Comparison of ENCODE assay signal across 8 mouse cellular contexts in the genomic region with DNA sequence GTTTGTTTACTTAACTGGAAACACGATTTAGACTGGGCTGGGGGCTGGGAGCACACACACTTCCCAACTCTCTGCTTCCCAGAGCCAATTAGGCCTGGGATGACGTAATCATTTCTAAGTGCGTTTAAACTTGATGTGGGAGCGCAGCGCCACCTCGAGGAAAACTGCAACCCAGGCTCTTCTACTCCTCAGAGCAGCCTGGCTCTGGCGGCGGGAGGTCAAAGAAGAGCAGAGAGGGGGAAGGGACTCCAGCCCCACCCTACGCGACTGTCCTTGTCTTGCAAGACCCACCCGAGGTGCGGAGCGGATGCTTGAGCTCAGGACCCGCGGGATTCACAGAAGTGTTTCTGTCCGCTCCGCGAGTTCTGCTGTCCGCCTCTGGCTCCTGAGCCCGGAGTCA. TPM values are rescaled to one million over a fixed set of nuclear protein-coding genes. Genes with fewer than 3 reads are reported as not detected.
A peak's percentile ranks its signal among the peaks of the same experiment; 100 is the strongest.
DNase-seq lines count a peak whose midpoint lies in the region; ATAC-seq lines count a peak whose summit lies in the region.

No protein-coding gene starts in this region.

- peak; percentile 53; the same call in 1 of the 2 replicates for ATAC-seq in embryonic facial prominence, embryonic 13.5 days (ENCODE audit: insufficient number of reproducible peaks, insufficient read depth, low FRiP score, low TSS enrichment, low read depth)
- peak; percentile 52 for ATAC-seq in limb, embryonic 13.5 days (ENCODE audit: low FRiP score, low read depth)
- peak; percentile 70 for ATAC-seq in midbrain, embryonic 15.5 days (replicated peaks)

- under 1% methylated on average over 20 of the region's 20 CpGs for WGBS in embryonic facial prominence, embryonic 13.5 days
- 1% methylated on average over 20 of the region's 20 CpGs for WGBS in limb, embryonic 13.5 days
- WGBS in midbrain, embryonic 15.5 days: 0% methylated on average over 20 of the region's 20 CpGs

- no peaks in the 10 kb centered on the region for H3K36me3 ChIP-seq in embryonic facial prominence, embryonic 13.5 days
- H3K36me3 ChIP-seq in limb, embryonic 13.5 days: no peaks in the 10 kb centered on the region
- H3K36me3 ChIP-seq in midbrain, embryonic 15.5 days (replicated peaks): no peaks in the 10 kb centered on the region

- H3K27ac ChIP-seq in embryonic facial prominence, embryonic 13.5 days: no peak overlapping the region
- no peak overlapping the region for H3K27ac ChIP-seq in limb, embryonic 13.5 days
- H3K27ac ChIP-seq in midbrain, embryonic 15.5 days: peak overlapping the region; percentile 46; the same call in 1 of the 2 replicates

- H3K9me3 ChIP-seq in embryonic facial prominence, embryonic 13.5 days: no peaks in the 10 kb centered on the region
- H3K9me3 ChIP-seq in limb, embryonic 13.5 days: no peaks in the 10 kb centered on the region
- no peaks in the 10 kb centered on the region for H3K9me3 ChIP-seq in midbrain, embryonic 15.5 days

- H3K27me3 ChIP-seq in embryonic facial prominence, embryonic 13.5 days: no peaks in the 10 kb centered on the region
- no peaks in the 10 kb centered on the region for H3K27me3 ChIP-seq in limb, embryonic 13.5 days
- no peaks in the 10 kb centered on the region for H3K27me3 ChIP-seq in midbrain, embryonic 15.5 days (replicated peaks)

- H3K4me3 ChIP-seq in embryonic facial prominence, embryonic 13.5 days: peak overlapping the region; percentile 50
- peak overlapping the region; percentile 48 for H3K4me3 ChIP-seq in limb, embryonic 13.5 days
- H3K4me3 ChIP-seq in midbrain, embryonic 15.5 days: peak overlapping the region; percentile 44

- peak overlapping the region; percentile 88 for H3K4me2 ChIP-seq in embryonic facial prominence, embryonic 13.5 days
- H3K4me2 ChIP-seq in limb, embryonic 13.5 days (replicated peaks): peak overlapping the region; percentile 91
- peak overlapping the region; percentile 93 for H3K4me2 ChIP-seq in midbrain, embryonic 15.5 days

- peak overlapping the region; percentile 75 for H3K9ac ChIP-seq in embryonic facial prominence, embryonic 13.5 days
- peak overlapping the region; percentile 73 for H3K9ac ChIP-seq in limb, embryonic 13.5 days
- peak overlapping the region; percentile 61 for H3K9ac ChIP-seq in midbrain, embryonic 15.5 days

- peaks cover 15% of the 10 kb centered on the region for H3K4me1 ChIP-seq in embryonic facial prominence, embryonic 13.5 days
- H3K4me1 ChIP-seq in limb, embryonic 13.5 days: peaks cover 26% of the 10 kb centered on the region
- peaks cover 30% of the 10 kb centered on the region for H3K4me1 ChIP-seq in midbrain, embryonic 15.5 days

- DNase-seq in 3134 (ENCODE audit: extremely low read depth, insufficient read length, low spot score): peak; percentile 85
- DNase-seq in adrenal gland, postnatal 36 days: peak; percentile 88 to 92
- DNase-seq in heart, adult 8-10 months (ENCODE audit: low spot score): peak; percentile 85
- peak; percentile 92 for DNase-seq in kidney, adult 9 months
- peak; percentile 33 to 53 for DNase-seq in spleen, adult 18-20 months

RNA-seq across cellular contexts. Expression of a gene that starts 6.8 kb away (rescaled TPM):
- total RNA-seq in adrenal gland, postnatal 36 days (2021): 1 to 10 TPM; 6.8 to 9.2 TPM
- 22.4 and 23.0 TPM in 2 replicates for polyA plus RNA-seq in embryonic facial prominence, embryonic 13.5 days (2015; fragmentation: Nextera tagmentation; extraction: Ambion mirVana)
- 1 to 10 TPM; 2.3 to 3.5 (median 2.8) TPM for total RNA-seq in heart, adult 8-10 months (2022)
- 39.4 and 39.9 TPM in 2 replicates for polyA plus RNA-seq in limb, embryonic 13.5 days (2015; fragmentation: Nextera tagmentation; extraction: Ambion mirVana)
- polyA plus RNA-seq in midbrain, embryonic 15.5 days (2015; fragmentation: Nextera tagmentation; extraction: Ambion mirVana): 108 and 112 TPM in 2 replicates

RNA-seq across cellular contexts. Expression of a gene that starts 43.6 kb away (rescaled TPM):
- total RNA-seq in adrenal gland, postnatal 36 days (2021): 1 to 10 TPM; 1.4 to 1.6 TPM
- 0.42 and 0.59 TPM in 2 replicates for polyA plus RNA-seq in embryonic facial prominence, embryonic 13.5 days (2015; fragmentation: Nextera tagmentation; extraction: Ambion mirVana)
- 1 to 10 TPM; 1.9 to 3.0 (median 2.5) TPM for total RNA-seq in heart, adult 8-10 months (2022)
- polyA plus RNA-seq in limb, embryonic 13.5 days (2015; fragmentation: Nextera tagmentation; extraction: Ambion mirVana): 0.37 and 0.54 TPM in 2 replicates
- polyA plus RNA-seq in midbrain, embryonic 15.5 days (2015; fragmentation: Nextera tagmentation; extraction: Ambion mirVana): 0.34 and 0.41 TPM in 2 replicates

RNA-seq across cellular contexts. Expression of a gene that starts 54.7 kb away (rescaled TPM):
- 100 to 1,000 TPM; 212 to 215 TPM for total RNA-seq in adrenal gland, postnatal 36 days (2021)
- 165 and 192 TPM in 2 replicates for polyA plus RNA-seq in embryonic facial prominence, embryonic 13.5 days (2015; fragmentation: Nextera tagmentation; extraction: Ambion mirVana)
- total RNA-seq in heart, adult 8-10 months (2022): 100 to 1,000 TPM; 342 to 418 (median 385) TPM
- polyA plus RNA-seq in limb, embryonic 13.5 days (2015; fragmentation: Nextera tagmentation; extraction: Ambion mirVana): 183 and 185 TPM in 2 replicates
- polyA plus RNA-seq in midbrain, embryonic 15.5 days (2015; fragmentation: Nextera tagmentation; extraction: Ambion mirVana): 135 and 138 TPM in 2 replicates
